Mouse (Mus musculus) cerebellum, postnatal 10 days (tissue): Measurements from ENCODE around the gene Slc38a5.

Experiments
- DNase-seq, 2 experiments: peaks; one replicate each; pipeline ENCODE4 v3.0.0; 2021; ENCODE audit warnings: mixed read lengths in 2 of 2

Slc38a5 gene

DNA sequence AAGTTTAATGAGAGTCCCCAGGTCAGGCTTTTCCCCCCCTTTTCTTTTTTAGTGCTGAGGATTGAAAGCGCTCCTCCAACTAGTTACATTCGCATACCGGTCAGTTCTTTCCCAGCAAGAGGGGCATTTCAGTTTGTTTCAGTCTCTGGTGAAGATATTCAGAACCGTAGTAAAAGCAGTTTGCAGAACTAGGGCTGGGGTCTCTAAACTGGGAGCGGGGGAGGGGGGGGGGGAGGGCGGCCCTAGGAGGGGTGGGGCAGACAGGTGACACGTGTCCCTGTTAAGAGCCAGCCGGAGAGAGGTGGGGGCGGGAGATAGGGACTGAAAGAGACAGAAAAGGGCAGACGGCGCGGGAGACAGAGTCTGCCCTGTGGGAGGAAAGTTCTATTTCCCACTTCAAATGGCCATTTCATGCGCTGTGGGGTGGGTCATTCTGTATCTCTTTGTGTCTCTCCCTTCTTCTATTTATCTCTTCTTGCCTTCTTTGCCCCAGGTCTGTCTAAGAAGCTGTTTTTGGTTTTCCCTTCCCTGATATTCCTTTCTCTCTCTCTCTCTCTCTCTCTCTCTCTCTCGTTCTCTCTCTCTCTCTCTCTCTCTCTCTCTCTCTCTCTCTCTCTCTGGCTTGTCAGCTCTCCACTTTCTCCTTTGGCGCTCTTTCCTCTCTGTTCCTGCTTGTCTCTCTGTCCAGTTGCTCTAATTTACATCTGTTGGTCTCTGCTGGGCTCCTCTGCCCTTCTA is at the start of gene Slc38a5:
Gene Slc38a5, plus strand, starts transcription at position 51 of the 738 bp plus-strand sequence.
- DNase-seq, result no peak

DNA sequence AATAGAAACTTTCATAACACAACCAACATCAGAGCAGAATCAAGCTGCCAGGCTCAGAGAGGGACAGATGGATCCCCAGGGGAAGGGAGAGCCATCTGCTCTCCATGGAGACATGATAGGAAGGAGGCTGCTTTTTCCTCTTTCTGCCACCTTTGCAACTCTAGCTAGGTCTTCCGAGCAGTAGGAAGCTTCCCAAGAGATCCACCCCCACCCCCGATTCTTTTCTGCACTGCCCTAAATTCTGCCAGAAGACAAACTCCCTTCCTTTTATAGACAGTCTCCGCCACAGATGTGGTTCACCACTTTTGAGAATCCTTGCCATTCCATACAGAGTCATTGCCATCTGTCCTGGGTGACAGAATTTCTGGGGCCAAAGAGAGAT is 48.6 kb upstream of the Slc38a5 start:
- peak; percentile 58 to 66 for DNase-seq

DNA sequence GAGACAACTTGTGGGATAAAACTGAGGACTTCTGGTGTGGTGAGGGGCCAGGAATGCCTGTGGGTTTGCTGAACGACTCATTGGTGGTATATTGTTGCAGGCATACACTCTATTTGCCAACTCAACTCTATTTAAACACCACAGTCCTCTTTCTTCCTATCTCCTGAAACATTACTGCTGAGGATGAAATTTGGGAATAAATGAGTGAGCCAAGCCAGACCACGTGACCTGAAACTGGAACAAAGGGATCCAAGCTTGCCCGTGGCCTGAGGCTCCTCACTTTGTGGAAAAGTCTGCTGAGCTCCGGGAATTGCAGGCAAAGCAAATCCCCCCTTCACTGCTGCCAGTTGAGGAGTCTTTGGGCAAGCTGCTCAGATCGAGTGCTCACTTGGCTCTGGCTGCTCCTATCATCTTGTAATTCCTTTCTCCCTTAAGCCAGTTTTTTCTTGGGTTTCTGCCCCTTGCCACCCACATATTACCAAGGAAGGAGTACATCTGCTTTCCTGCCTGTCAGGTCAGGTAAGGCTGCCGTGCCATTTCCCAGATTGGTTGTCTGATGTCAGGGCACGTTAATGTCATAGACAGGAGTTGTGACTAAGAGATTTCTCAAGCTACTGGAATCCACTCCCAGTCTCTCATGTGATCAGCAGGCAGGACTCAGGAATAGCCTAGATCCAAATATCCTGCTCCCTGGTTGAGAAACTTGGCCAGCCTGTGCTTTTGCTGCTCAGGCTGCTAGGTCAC is 48.1 kb upstream of the Slc38a5 start:
- peak; percentile 54 to 59 for DNase-seq

DNA sequence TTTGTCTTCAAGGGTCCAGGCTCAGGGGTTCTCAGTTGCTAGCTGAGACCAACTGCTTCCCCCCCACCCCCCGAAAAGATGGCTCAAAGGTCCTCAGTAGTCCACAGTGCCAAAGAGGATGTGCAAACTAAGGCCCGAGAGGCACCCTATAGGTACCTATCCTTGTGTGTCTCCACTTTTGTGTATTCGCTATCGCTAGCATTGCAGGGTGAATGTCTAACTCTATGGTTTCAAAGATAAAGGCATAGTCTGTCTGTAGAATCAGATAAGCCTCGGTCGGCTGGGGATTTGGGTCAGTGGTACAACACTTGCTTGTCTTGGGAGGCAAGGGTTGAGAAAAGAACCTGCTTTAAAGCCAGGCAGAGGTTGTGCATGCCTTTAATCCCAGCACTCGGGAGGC is 47.5 kb upstream of the Slc38a5 start:
- no peak for DNase-seq

DNA sequence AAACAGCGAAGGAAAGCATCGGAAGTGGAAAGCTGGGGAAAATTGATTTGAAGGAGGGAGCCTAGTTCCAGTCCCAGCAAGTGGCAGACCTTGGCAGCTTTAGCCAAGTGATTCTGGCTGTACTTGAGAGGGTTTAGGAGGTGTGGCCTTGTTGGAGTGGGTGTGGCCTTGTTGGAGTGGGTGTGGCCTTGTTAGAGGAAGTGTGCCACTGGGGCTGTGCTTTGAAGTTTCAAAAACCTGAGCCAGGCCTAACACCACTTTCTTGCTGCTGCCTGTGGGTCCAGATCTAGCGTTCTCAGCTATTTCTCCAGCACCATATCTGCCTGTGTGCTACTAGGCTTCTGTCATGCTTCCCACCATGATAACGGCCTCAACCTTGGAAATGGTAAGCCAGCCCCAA is 40.7 kb upstream of the Slc38a5 start:
- DNase-seq, result no peak

DNA sequence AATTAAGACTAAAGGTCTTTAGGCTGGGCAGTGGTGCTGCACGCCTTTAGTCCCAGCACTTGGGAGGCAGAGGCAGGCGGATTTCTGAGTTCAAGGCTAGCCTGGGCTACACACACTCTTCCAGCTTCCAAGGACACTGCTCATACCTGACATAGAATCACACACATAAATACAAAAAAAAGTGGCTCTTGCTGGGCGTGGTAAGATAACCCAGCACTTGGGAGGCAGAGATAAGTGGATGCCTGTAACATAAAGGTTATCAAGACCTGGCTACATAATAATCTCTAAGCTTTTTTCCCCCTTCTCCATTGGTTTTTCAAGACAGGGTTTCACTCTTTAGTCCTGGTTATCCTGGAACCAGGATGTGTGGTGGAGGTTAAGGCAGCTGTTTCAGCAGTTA is 37.3 kb upstream of the Slc38a5 start:
- no peak for DNase-seq

DNA sequence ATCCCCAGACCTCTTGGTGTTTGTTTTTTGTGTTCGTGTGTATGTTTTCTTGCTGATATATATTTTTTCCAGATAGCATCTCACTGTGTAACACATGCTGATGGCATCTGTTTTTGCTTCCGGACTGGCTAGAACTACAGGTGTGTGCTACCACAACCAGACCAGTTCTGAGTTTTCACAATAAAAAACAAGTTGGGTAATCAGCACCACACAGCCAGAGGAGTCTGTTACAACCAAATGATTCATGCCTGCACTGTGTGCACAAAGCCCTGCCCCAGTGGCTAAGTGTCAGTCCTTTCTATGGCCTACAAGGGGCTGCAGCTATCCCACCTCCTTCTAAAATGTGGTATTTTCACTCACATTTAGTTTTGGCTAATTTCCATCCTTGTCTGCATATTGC is 34.2 kb upstream of the Slc38a5 start:
- DNase-seq, result no peak

DNA sequence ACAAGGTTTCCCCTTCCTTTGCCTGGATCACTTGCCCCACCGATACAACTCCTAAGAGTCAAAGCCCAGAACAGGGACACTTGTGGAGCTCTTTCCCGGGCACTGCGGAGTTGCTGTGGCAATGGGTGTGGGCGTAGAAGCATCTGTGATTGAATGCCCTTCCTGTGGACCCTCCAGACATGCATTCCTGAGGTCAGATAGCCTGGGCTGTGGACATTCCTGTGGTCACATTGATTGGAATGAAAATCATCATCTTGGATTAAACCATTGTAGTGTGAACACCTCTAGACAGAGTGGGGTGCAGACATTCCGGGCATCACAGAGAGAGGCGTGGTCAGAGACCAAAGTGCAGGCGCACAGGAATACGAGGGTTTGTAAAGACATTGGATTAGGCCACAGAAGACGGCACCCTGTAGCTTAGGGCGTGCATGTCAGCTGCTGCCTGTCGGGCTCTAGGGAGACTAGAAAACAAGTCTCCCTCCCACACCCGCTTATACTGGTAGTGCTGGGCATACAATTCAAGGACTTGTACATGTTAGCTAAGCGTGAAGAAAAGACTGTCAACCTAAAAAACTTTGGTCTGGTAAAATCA is 32.0 kb upstream of the Slc38a5 start:
- DNase-seq, result no peak

DNA sequence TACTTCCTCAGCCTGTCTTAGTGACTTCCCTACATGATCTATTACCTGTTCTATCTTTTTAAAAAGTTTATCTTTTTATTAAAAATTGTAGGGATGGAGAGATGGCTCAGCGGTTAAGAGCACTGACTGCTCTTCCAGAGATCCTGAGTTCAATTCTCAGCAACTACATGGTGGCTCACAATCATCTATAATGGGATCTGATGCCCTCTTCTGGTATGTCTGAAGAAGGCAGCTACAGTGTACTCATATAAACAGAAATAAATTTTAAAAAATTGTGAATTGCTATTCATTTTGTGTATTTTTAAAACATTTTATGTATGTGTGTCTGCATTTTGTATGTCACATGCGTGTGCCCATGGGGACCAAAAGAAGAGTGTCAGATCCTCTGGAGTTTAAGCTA is 23.3 kb upstream of the Slc38a5 start:
- peak in 1 of 2 experiments; percentile 21 for DNase-seq

DNA sequence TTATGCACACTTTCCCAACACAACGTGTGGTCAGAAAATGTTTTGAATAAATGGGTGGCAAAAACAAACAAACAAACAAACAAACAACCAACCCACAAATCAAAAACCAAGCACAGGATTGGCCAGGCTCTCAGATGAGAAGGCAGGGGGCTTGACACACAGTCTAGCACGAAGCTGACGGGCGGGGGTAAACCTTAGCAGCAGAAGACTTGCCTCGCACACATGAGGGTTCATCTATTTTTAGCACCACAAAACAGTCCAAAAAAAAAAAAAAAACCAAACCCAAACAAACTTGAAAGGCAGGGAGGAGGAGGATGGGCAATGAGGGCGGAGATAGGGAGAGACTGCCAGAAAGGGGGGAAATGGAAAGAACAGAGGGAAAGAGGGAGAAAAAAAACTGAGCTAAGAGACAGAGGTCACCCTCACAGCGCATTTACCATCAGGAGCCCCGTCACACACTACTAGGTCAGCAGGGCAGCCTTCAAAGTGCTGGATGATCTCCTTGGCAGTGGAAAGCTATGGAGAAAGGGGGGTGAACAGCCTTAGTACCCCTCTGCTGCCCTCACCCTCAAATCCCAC is 22.3 kb upstream of the Slc38a5 start:
- no peak for DNase-seq

DNA sequence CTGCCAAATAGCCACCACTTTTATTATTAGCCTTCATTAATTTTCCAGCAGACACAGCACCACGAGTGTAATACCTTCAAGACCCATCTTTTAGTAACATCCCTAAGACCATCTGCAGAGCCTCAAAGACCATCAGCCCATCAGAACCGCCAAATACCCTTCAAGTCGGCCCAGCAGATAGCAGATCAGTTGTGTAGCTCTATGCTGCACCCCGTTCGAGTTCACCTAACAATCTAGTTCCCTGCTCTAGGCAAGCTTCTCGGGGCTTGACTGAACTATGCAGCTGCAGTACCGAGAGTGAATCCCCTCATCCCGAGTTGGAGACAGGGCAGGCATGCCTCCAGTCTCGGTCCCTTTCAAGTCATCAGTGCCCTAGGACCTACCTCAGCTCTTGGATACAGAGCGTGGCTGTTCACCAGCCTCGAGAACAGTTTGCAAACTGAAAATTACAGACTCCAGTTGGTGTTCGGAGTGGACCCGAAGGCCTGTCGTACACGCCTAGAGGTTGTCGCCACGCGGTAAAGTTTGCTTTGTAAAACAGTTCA is 19.1 kb upstream of the Slc38a5 start:
- DNase-seq, result no peak

DNA sequence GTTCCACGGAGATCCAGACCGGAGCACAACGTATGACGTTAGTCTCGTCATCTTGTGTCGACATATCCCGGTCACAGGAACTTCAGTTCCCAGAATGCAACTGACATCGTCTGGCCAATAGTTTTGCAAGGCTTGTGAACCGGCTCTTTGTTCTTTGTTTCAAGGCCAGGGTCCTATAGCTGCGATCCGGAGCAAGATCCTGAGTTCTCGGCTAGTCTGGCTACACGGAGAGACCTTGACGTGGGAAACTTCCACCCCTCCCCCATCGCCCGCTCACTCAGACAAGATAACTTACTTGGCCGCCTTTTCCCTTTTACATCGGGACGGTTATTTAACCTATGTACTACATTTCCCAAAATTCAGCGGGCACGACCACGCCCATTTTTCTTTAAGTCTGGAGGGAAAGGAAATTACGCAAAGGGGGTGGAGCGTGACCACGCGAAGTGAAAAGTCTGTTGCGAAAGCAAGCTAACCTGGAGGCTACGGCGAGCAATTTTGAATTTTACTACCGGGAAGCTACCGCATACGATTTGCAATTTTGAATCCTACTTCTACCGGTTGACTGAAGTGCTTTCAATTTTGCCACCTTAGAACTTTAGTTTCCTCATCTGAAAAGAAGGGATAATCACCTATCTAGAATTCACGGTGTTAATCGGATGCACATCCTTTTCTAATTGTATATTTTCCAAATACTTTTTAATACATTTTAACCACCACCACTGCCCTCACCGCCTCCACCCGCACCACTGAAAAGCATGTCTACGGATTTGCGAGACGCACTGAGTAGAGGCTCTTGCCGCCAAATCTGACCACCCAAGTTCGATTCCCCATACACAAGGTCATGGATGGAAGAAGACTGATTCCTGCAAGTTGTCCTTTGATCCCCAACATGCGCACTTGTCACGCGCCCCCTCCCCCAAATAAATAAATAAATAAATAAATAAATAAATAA is 18.3 kb upstream of the Slc38a5 start, which contains the start of gene Ftsj1:
Gene Ftsj1, minus strand, starts transcription at position 73 of the 952 bp plus-strand sequence.
- DNase-seq, result peak; percentile 81 to 85

DNA sequence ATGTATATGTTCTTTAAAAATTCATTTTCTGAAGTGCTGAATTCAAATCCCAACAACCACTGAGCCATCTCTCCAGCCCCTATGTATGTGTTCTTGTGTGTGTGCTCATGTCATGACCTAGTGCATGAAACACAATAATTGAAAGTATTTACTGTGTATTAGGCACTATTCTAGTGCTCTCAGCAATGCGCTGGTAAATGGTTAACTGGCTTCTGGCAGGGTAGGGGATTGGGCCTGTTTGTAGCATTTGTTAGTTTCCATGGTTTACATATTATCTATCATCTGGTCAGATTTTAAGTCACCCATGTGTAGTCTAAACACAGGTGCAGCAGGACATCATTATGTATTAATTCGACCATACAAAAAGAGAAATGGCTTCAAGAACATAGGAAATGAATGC is 17.2 kb upstream of the Slc38a5 start:
- DNase-seq, result no peak

DNA sequence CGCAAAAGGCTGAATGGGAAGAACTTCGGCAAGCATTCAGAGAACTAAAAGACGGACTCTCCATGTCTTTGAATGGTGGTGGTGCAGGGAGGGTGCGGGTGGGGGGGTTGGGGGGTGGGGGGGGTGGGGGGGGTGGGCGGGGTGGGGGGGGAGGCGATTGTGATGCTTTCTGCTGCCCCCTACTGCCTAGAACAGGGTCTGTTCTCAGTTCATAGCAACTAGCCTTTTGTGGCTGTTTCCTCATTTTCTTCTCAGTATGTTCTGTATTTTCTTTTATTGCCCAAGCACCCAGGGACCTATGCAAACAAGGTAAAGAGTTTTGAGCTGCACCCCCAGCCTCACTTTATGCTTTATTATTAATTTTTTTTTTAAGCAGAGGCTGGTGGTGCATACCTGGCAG is 15.1 kb upstream of the Slc38a5 start:
- DNase-seq, result peak; percentile 26 to 30

DNA sequence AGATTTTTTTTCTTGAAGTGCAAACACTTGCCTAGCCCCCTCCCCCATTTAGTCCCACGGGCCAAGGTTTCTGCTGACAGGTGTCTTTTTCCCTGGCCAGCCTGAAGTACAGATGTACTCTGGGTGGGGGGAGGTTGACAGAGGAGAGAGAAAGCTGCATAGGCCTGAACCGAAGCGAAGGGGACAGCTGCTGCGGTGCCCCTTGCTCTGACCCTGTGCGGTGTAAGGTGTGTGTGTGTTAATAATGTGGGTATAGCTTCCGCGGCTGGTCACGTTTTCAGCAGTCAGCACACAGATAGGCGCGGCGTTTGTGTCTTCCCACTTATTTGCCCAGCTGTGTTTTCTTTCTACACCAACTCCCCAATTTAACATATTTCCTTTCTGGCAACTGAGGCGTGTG is 11.5 kb upstream of the Slc38a5 start:
- no peak for DNase-seq

DNA sequence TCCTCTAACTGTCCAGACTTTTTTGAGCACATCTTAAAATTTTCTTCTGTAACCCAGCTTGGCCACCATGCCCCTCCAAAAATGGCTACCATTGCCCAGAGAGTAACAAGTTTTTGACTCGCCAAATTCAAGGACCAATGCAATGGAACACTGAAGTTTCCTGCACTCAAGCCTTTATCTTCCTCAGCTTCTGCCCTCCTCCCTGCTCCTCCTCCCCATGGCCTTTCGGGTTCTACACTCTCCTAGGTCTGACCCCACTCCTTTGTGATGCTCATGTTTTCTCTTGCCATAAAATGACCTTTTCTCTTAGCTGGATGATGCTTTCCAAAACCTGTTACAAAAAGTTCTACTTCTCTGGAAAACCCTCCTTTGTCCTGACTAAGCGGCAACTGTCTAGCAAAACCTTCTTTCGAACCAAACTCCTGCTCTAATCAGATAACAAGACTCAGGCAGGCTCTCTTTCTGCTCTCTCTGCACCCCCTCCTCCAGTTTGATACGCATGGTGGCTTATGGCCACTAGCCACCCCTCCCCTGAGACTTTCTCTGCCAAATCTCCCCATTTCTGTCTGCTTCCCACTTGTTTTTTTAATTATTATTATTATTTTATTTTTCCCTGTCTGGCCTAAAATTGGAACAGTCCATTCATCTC is 7.7 kb upstream of the Slc38a5 start:
- no peak for DNase-seq

DNA sequence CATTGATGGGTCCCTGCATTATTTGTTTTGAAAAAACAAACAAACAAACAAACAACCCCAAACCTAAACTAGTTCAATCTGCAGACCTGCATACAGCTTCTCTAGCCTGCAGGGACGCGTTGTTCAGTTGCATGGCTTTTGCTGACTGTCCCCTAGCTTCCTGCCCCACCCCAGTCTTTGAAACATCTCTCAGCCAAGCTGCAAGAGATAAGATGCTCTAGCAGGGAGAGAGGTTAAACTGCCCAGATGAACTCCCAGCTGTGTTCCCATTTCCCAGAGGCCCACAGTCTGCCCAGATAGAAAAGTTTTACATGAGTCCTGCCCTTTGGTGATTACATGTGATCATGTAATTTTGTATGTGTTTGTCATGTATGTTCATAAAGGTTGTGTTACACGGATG is 6.7 kb upstream of the Slc38a5 start:
- DNase-seq, result no peak

DNA sequence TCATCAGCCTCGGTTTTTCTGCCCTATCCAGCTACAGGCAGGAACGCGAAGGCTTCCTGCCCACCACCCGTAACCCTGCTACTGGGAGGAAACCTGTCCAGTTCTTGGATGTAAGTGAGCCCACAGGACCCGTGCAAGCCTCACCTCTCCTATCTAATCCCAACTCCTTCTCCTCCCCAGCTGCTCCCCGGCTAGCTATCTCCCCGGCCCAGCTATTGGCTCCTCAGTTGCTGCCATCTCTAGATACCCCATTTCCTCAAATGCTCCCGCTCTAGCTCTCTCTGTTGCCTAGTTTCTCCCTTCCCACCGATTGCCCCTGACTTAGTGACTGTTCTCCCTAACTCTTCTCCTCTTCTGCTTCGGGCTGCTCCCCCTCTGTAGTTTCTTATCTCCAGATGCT is 1.1 kb downstream of the Slc38a5 start:
- DNase-seq, result no peak

DNA sequence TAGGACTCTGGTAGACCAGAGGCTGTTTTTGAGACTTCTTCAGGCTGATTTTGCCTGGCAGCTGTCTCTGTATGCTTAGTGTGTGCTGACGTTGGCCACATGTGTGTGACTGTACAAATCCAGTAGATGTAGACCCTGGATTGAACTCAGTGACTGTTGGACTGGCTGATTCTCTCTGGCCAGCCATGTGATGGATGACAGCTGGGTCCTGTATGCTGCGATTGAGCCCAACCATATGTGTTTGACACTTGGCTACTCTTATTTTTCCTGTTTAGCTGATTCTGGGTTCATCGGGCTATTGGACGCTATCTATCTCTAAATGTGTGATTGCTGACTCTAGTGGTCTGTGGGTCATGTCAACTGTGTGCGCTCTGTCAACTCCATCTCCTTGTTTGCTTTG is 3.1 kb downstream of the Slc38a5 start:
- DNase-seq, result no peak

DNA sequence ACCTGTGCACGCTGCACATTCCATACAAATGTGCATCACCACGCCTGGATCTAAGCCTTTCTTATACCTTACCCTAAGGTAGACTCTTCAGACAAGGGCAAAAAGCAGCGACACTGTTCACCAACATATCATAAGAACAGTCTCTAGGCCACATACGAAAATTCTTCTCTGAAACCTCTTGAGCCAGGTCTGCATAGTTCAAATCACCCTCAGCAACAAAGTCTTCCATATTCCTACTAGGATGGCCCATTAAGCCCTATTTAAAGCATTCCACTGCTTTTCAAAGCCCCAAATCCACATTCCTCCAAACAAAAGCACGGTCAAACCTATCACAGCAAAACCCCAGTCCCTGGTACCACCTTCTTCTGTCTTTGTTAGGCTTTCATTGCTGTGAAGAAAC is 17.7 kb downstream of the Slc38a5 start:
- DNase-seq, result no peak

DNA sequence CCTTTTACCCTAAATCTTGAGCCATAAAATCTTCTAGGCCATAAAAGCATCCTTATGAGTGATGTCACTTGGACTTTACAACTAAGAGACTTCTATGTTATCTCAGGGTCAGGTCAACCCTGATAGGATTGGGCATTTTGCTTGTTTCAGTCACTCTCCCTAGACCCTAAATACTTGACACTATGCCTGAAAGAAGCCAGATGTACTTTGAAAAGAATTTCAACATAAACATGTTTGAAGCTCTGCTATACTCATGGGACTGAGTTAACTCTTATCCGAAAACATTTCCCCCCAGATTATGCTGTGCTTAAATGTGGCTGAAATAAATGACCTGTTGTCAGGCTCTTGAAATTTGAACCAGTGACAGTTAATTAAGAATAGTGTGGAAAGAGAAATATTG is 38.4 kb downstream of the Slc38a5 start:
- no peak for DNase-seq

DNA sequence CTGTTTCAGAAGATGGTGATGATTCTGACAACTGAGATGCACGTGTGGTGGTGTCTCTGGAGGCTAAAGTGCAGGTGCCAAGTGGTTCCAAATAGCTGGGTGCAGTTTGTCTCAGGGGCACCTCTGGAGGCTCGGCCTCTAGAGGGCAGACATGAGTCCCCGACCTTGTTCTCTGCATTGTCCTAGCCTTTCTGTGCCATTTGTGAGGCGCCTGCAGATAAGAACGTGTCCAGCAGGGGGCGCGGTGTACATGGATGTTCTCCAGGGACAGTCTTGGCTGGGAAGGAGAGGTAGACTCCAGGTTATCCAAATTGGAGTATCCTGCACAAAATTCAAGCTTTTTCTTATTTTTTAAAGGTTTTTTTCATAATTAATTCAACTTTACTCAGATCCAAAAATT is 44.0 kb downstream of the Slc38a5 start:
- peak; percentile 25 to 34 for DNase-seq
